Mouse (Mus musculus) C2C12 (cell line): ENCODE measurements at regions not wholly inside any gene's neighbourhood (a gene's known extent, or its start where the extent isn't known, plus 50 kb on each side); places are given as distances from the start of the nearest gene placed in this dataset.

Source experiments
- CEBPB ChIP-seq: IDR thresholded peaks from one replicate; pipeline ENCODE4 v1.6.1; 2011; ENCODE audit warnings: low read depth, mild to moderate bottlenecking, control low read depth, moderate library complexity
- CTCF ChIP-seq: IDR thresholded peaks from one replicate; pipeline ENCODE4 v1.5.1; 2011; ENCODE audit not compliant: control insufficient read depth, insufficient read depth, insufficient read length
- MYOD1 ChIP-seq: IDR thresholded peaks from one replicate; pipeline ENCODE4 v1.6.1; 2011; ENCODE audit warnings: low read depth; ENCODE audit not compliant: control insufficient read depth, insufficient read length
- MYOG ChIP-seq: IDR thresholded peaks from one replicate; pipeline ENCODE4 v1.6.1; 2011; ENCODE audit not compliant: control insufficient read depth, insufficient read length; ENCODE audit errors: extremely low read depth
- USF1 ChIP-seq: IDR thresholded peaks from one replicate; pipeline ENCODE4 v1.6.1; 2011; ENCODE audit warnings: low read depth, mild to moderate bottlenecking, control low read depth, moderate library complexity

DNA sequence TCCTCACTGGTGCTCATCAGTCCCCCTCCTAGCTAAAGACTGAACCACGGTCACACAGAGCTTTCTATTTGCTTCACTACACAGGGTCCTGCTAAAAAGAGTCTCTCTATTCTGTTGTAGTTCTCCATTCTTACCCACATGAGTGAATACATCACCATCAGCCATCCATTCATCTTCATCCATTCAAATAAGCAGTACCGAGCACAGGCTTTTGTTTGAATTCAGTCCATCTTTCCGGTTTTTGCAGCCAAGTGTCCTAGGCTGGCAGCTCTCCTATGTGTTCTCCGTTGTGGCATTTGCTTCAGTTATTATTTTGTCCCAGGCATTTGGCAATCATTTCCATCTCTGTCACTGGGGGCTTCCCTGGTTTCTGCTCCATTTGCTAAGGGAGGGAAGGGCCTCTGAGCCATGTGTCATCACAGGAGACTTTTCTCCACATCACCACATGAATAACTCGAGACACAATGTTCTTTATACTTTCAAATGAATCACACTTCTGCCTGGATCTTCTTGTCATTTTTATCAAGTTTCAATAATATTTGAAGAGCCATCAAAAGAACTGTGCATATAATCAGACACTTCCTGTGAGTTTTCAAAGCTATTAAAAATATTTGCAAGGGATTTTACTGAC lies 366.1 kb downstream of the Dnajb9 start:
- TF ChIP-seq MYOD1 = no peak
- TF ChIP-seq CTCF = no peak
- no peak for TF ChIP-seq USF1
- TF ChIP-seq MYOG = no peak
- no peak for TF ChIP-seq CEBPB
